Mouse (Mus musculus): ENCODE results near the gene Krt88. TPM values are rescaled to one million over a fixed set of nuclear protein-coding genes. Genes with fewer than 3 reads are reported as not detected.

Krt88 gene
- polyA plus RNA-seq, 2 experiments, result not detected

DNA sequence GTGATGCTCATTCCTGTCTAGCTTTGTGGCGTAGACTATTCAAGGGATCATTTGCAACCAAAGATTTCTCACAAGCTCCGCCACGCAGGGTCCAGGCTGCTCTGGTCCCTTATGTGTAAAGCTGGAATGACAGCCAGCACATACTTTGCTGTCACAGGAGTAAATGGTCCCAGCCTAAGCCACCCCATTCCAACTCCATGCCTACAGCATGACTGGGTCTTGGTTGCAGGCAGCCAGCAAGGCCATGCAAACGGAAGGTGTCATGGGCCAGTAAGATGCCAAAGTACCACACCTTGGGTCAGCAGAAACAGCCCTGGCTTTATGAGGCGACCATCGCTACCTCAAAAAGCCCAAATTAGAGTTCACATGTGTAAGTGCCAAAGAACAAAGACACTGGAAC is 46.2 kb downstream of the Krt88 start:
- ATAC-seq (ENCODE audit: low FRiP score, low read depth), result no peak
- Histone ChIP-seq H3K36me3 (ENCODE audit: control insufficient read depth, insufficient read depth, low read length) (no peaks in the 10 kb centered on the region), H3K4me3 (replicated peaks; ENCODE audit: low read length) (no peak overlapping the region), H3K4me1 (ENCODE audit: control insufficient read depth, insufficient read depth, low read length) (peaks cover 6% of the 10 kb centered on the region; the same call in 1 of the 2 replicates), H3K27me3 (ENCODE audit: control insufficient read depth, insufficient read depth, low read length) (no peaks in the 10 kb centered on the region), H3K4me2 (replicated peaks; ENCODE audit: low read depth, low read length, severe bottlenecking) (no peak overlapping the region), H3K9ac (ENCODE audit: low read depth, low read length, severe bottlenecking) (no peak overlapping the region), H3K27ac (replicated peaks; ENCODE audit: low read depth, low read length) (no peak overlapping the region), H3K9me3 (ENCODE audit: control insufficient read depth, low read length) (no peaks in the 10 kb centered on the region)
- no peak for DNase-seq (ENCODE audit: low spot score)
- WGBS, result 84% methylated on average over 6 of the region's 6 CpGs
- no peak for TF ChIP-seq POLR2A (IDR thresholded peaks at IDR 0.05; ENCODE audit: borderline replicate concordance, extremely low read depth, insufficient read depth, insufficient read length)

DNA sequence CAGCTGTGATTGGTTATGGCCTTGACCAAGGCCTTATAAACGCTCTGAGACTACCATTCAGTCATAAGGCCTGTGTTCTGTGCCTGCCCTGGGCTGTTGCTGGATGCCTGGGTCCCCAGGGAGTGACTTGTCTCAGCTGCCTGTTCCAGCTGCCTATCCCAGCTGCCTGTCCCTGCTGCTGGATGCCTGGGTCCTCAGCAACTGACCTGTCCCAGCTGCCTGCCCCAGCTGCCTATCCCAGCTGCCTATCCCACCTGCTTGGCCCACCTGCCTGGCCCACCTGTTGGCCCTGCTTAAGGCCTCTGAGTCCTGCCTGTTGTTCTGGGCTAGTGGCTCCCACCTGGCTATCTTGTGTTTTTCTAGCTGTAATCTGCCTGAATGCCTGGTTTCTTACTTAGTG is 46.7 kb downstream of the Krt88 start:
- Histone ChIP-seq H3K9ac (ENCODE audit: low read depth, low read length, severe bottlenecking) (no peak overlapping the region), H3K4me1 (ENCODE audit: control insufficient read depth, insufficient read depth, low read length) (peaks cover 6% of the 10 kb centered on the region; the same call in 1 of the 2 replicates), H3K27ac (replicated peaks; ENCODE audit: low read depth, low read length) (no peak overlapping the region), H3K27me3 (ENCODE audit: control insufficient read depth, insufficient read depth, low read length) (no peaks in the 10 kb centered on the region), H3K36me3 (ENCODE audit: control insufficient read depth, insufficient read depth, low read length) (no peaks in the 10 kb centered on the region), H3K9me3 (ENCODE audit: control insufficient read depth, low read length) (no peaks in the 10 kb centered on the region), H3K4me2 (replicated peaks; ENCODE audit: low read depth, low read length, severe bottlenecking) (no peak overlapping the region), H3K4me3 (replicated peaks; ENCODE audit: low read length) (no peak overlapping the region)
- WGBS, result 38% methylated on average over 1 of the region's 1 CpGs
- DNase-seq (ENCODE audit: low spot score) (no peak), ATAC-seq (ENCODE audit: low FRiP score, low read depth) (no peak)
- TF ChIP-seq POLR2A (IDR thresholded peaks at IDR 0.05; ENCODE audit: borderline replicate concordance, extremely low read depth, insufficient read depth, insufficient read length), result no peak

- Histone ChIP-seq H3K9me3 (ENCODE audit: control insufficient read depth, low read length) (no peaks in the 10 kb centered on the region), H3K36me3 (ENCODE audit: control insufficient read depth, insufficient read depth, low read length) (no peaks in the 10 kb centered on the region), H3K27ac (replicated peaks; ENCODE audit: low read depth, low read length) (no peak overlapping the region), H3K4me1 (ENCODE audit: control insufficient read depth, insufficient read depth, low read length) (peaks cover 6% of the 10 kb centered on the region; the same call in 1 of the 2 replicates), H3K4me3 (replicated peaks; ENCODE audit: low read length) (no peak overlapping the region), H3K4me2 (replicated peaks; ENCODE audit: low read depth, low read length, severe bottlenecking) (no peak overlapping the region), H3K9ac (ENCODE audit: low read depth, low read length, severe bottlenecking) (no peak overlapping the region), H3K27me3 (ENCODE audit: control insufficient read depth, insufficient read depth, low read length) (no peaks in the 10 kb centered on the region)
- no peak for ATAC-seq (ENCODE audit: low FRiP score, low read depth)
- TF ChIP-seq POLR2A (IDR thresholded peaks at IDR 0.05; ENCODE audit: borderline replicate concordance, extremely low read depth, insufficient read depth, insufficient read length), result no peak
- WGBS, result 76% methylated on average over 8 of the region's 8 CpGs
- no peak for DNase-seq (ENCODE audit: low spot score)
Observed at GRCm38 (mm10) chr15:101495266-101495665, 47.7 kb downstream of the Krt88 start.

- no peak for DNase-seq (ENCODE audit: low spot score)
- TF ChIP-seq POLR2A (IDR thresholded peaks at IDR 0.05; ENCODE audit: borderline replicate concordance, extremely low read depth, insufficient read depth, insufficient read length), result no peak
- Histone ChIP-seq H3K4me1 (ENCODE audit: control insufficient read depth, insufficient read depth, low read length) (peaks cover 6% of the 10 kb centered on the region; the same call in 1 of the 2 replicates), H3K27ac (replicated peaks; ENCODE audit: low read depth, low read length) (no peak overlapping the region), H3K4me3 (replicated peaks; ENCODE audit: low read length) (no peak overlapping the region), H3K27me3 (ENCODE audit: control insufficient read depth, insufficient read depth, low read length) (no peaks in the 10 kb centered on the region), H3K9ac (ENCODE audit: low read depth, low read length, severe bottlenecking) (no peak overlapping the region), H3K4me2 (replicated peaks; ENCODE audit: low read depth, low read length, severe bottlenecking) (no peak overlapping the region), H3K36me3 (ENCODE audit: control insufficient read depth, insufficient read depth, low read length) (no peaks in the 10 kb centered on the region), H3K9me3 (ENCODE audit: control insufficient read depth, low read length) (no peaks in the 10 kb centered on the region)
- no peak for ATAC-seq (ENCODE audit: low FRiP score, low read depth)
- WGBS, result 59% methylated on average over 2 of the region's 2 CpGs
Observed at GRCm38 (mm10) chr15:101497181-101497580, 49.6 kb downstream of the Krt88 start.

Other genes starting within 250 kb of the Krt88 start
- gene Grasp, start 223.6 kb upstream of the Krt88 start, polyA plus RNA-seq (2012; rRNA removed), result 20.5 and 25.8 TPM in 2 replicates
- gene Grasp, start 223.6 kb upstream of the Krt88 start, polyA plus RNA-seq (2014; fragmentation: Nextera tagmentation; extraction: Ambion mirVana), result 7.4 and 7.5 TPM in 2 replicates
- 19.6 and 31.2 TPM in 2 replicates for gene Nr4a1, start 193.5 kb upstream of the Krt88 start, polyA plus RNA-seq (2012; rRNA removed)
- 9.9 and 10.5 TPM in 2 replicates for gene Nr4a1, start 193.5 kb upstream of the Krt88 start, polyA plus RNA-seq (2014; fragmentation: Nextera tagmentation; extraction: Ambion mirVana)
- gene Atg101, start 163.5 kb upstream of the Krt88 start, polyA plus RNA-seq (2012; rRNA removed), result 42.9 and 47.2 TPM in 2 replicates
- gene Atg101, start 163.5 kb upstream of the Krt88 start, polyA plus RNA-seq (2014; fragmentation: Nextera tagmentation; extraction: Ambion mirVana), result 53.3 and 56.0 TPM in 2 replicates
- 1.0 and 2.2 TPM in 2 replicates for gene 6030408B16Rik, start 154.5 kb upstream of the Krt88 start, polyA plus RNA-seq (2012; rRNA removed)
- 0.74 and 1.8 TPM in 2 replicates for gene 6030408B16Rik, start 154.5 kb upstream of the Krt88 start, polyA plus RNA-seq (2014; fragmentation: Nextera tagmentation; extraction: Ambion mirVana)
- gene Krt80, start 77.6 kb upstream of the Krt88 start, polyA plus RNA-seq (2012; rRNA removed), result 3.3 and 3.6 TPM in 2 replicates
- 3.8 TPM in 2 replicates for gene Krt80, start 77.6 kb upstream of the Krt88 start, polyA plus RNA-seq (2014; fragmentation: Nextera tagmentation; extraction: Ambion mirVana)
- gene Krt7, start 36.7 kb upstream of the Krt88 start, polyA plus RNA-seq (2012; rRNA removed), result 13.8 and 19.3 TPM in 2 replicates
- gene Krt7, start 36.7 kb upstream of the Krt88 start, polyA plus RNA-seq (2014; fragmentation: Nextera tagmentation; extraction: Ambion mirVana), result 26.7 and 29.7 TPM in 2 replicates
- 0.73 and 1.5 TPM in 2 replicates for gene Krt87, start 8.9 kb upstream of the Krt88 start, polyA plus RNA-seq (2012; rRNA removed)
- gene Krt87, start 8.9 kb upstream of the Krt88 start, polyA plus RNA-seq (2014; fragmentation: Nextera tagmentation; extraction: Ambion mirVana), result 0.61 and 0.89 TPM in 2 replicates
- not detected in 2 replicates for gene Krt81, start 16.0 kb downstream of the Krt88 start, polyA plus RNA-seq (2012; rRNA removed)
- not detected in 2 replicates for gene Krt81, start 16.0 kb downstream of the Krt88 start, polyA plus RNA-seq (2014; fragmentation: Nextera tagmentation; extraction: Ambion mirVana)
- gene Krt86, start 25.7 kb downstream of the Krt88 start, polyA plus RNA-seq (2012; rRNA removed), result 0.15 TPM in 1 of 2 replicates, not detected in the other
- gene Krt86, start 25.7 kb downstream of the Krt88 start, polyA plus RNA-seq (2014; fragmentation: Nextera tagmentation; extraction: Ambion mirVana), result 0.10 TPM in 1 of 2 replicates, not detected in the other
- gene Krt83, start 43.8 kb downstream of the Krt88 start, polyA plus RNA-seq (2012; rRNA removed), result 0.06 TPM in 1 of 2 replicates, not detected in the other
- not detected in 2 replicates for gene Krt83, start 43.8 kb downstream of the Krt88 start, polyA plus RNA-seq (2014; fragmentation: Nextera tagmentation; extraction: Ambion mirVana)
- 0.22 and 0.23 TPM in 2 replicates for gene Gm49425, start 69.5 kb downstream of the Krt88 start, polyA plus RNA-seq (2012; rRNA removed)
- gene Gm49425, start 69.5 kb downstream of the Krt88 start, polyA plus RNA-seq (2014; fragmentation: Nextera tagmentation; extraction: Ambion mirVana), result 0.30 and 0.45 TPM in 2 replicates
- gene Krt84, start 85.1 kb downstream of the Krt88 start, polyA plus RNA-seq (2012; rRNA removed), result 0.92 and 1.8 TPM in 2 replicates
- gene Krt84, start 85.1 kb downstream of the Krt88 start, polyA plus RNA-seq (2014; fragmentation: Nextera tagmentation; extraction: Ambion mirVana), result 4.8 and 8.1 TPM in 2 replicates
- not detected in 2 replicates for gene Krt82, start 102.9 kb downstream of the Krt88 start, polyA plus RNA-seq (2012; rRNA removed)
- not detected in 2 replicates for gene Krt82, start 102.9 kb downstream of the Krt88 start, polyA plus RNA-seq (2014; fragmentation: Nextera tagmentation; extraction: Ambion mirVana)
- 0.06 and 0.08 TPM in 2 replicates for gene Krt90, start 115.2 kb downstream of the Krt88 start, polyA plus RNA-seq (2012; rRNA removed)
- gene Krt90, start 115.2 kb downstream of the Krt88 start, polyA plus RNA-seq (2014; fragmentation: Nextera tagmentation; extraction: Ambion mirVana), result 0.07 and 0.10 TPM in 2 replicates
- 0.52 and 0.70 TPM in 2 replicates for gene Krt75, start 126.2 kb downstream of the Krt88 start, polyA plus RNA-seq (2012; rRNA removed)
- 0.93 and 0.96 TPM in 2 replicates for gene Krt75, start 126.2 kb downstream of the Krt88 start, polyA plus RNA-seq (2014; fragmentation: Nextera tagmentation; extraction: Ambion mirVana)
- gene Gm5414, start 180.4 kb downstream of the Krt88 start, polyA plus RNA-seq (2012; rRNA removed), result not detected in 2 replicates
- not detected in 2 replicates for gene Gm5414, start 180.4 kb downstream of the Krt88 start, polyA plus RNA-seq (2014; fragmentation: Nextera tagmentation; extraction: Ambion mirVana)
- not detected in 2 replicates for gene Gm5478, start 199.6 kb downstream of the Krt88 start, polyA plus RNA-seq (2012; rRNA removed)
- not detected in 2 replicates for gene Gm5478, start 199.6 kb downstream of the Krt88 start, polyA plus RNA-seq (2014; fragmentation: Nextera tagmentation; extraction: Ambion mirVana)
- not detected in 2 replicates for gene Krt6b, start 232.5 kb downstream of the Krt88 start, polyA plus RNA-seq (2012; rRNA removed)
- gene Krt6b, start 232.5 kb downstream of the Krt88 start, polyA plus RNA-seq (2014; fragmentation: Nextera tagmentation; extraction: Ambion mirVana), result not detected in 2 replicates
- 5.0 and 8.0 TPM in 2 replicates for gene Krt6a, start 246.6 kb downstream of the Krt88 start, polyA plus RNA-seq (2012; rRNA removed)
- 14.0 and 26.5 TPM in 2 replicates for gene Krt6a, start 246.6 kb downstream of the Krt88 start, polyA plus RNA-seq (2014; fragmentation: Nextera tagmentation; extraction: Ambion mirVana)

Measured in limb, embryonic 14.5 days (tissue).